Mouse (Mus musculus): ENCODE results near the gene Alox12b.

GRCm38 (mm10) chr11:69199251-69199650 lies 42.5 kb downstream of the Alox12b start:
- TF ChIP-seq CTCF (IDR thresholded peaks at IDR 0.05; ENCODE audit: insufficient read depth, low read depth, low read length) = no peak
- no peak for TF ChIP-seq POLR2A (IDR thresholded peaks at IDR 0.05; ENCODE audit: insufficient read depth, low read depth, low read length)
